Mouse (Mus musculus) left cerebral cortex, postnatal 14 days (tissue): ENCODE measurements at regions not wholly inside any gene's neighbourhood (a gene's known extent, or its start where the extent isn't known, plus 50 kb on each side); places are given as distances from the start of the nearest gene placed in this dataset.
"Not testable (repeated sequence)": the region's sequence is repeated elsewhere in the genome, so short reads cannot be mapped to it uniquely, and the experiment has no call there.

Source experiments
- DNase-seq, 2 experiments: peaks; one replicate each; pipeline ENCODE4 v3.0.0; 2021 to 2022; ENCODE audit warnings: low spot score in 2 of 2, mixed read lengths in 1 of 2
- intact Hi-C: fragments of 180-260 bp; cut with DNase I; formaldehyde crosslinking; loops from one replicate; pipeline ENCODE4 v1.15.1; 2025

DNA sequence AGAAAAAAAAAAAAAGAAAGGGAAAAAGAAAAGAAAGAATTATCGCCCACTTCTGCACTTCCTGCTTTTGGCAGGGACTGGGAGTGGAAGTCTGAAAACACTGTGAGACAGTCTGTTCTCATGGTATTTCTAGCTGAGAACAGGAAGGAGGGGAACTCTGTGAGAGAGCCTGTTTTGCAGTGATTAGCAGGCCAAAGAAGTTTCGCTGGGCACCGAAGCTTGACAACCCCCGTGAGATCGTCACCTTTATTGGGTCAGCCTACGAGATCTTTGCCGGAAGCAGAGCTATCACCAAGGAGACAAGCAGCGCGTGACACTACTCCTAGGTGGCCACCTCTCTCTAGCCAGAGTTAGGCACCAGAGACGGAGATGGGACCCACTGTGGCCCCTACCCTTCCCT is 78.2 kb upstream of the Atxn1 start:
- DNase-seq = peak; percentile 49 to 82
- intact Hi-C loops = loop anchor here (5.0 kb wide), 2 partner anchors 49 to 76 kb away; partner anchors contain the start of gene Atxn1

DNA sequence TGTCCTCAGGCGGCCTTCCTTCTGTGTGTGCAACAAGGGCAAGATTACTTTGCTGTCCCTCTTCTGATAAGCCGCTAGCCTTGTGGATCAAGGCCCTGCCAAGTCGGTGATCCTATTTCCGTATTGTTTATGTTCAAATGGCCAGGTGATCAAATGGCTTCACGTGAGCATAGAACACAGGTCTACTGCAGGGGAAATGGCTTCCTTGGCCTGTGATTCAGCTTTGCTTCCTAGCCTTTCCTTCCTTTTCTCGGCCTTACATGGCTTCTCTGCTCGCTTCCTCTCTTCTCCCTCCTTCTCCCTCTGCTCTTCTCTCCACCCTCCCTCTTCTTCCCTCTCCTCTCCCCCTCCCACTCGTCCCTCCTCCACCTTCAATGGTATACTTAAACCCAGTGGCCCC is 77.4 kb upstream of the Atxn1 start:
- intact Hi-C loops = loop anchor here (5.0 kb wide), 2 partner anchors 50 to 75 kb away; partner anchors contain the start of gene Atxn1
- no peak for DNase-seq

DNA sequence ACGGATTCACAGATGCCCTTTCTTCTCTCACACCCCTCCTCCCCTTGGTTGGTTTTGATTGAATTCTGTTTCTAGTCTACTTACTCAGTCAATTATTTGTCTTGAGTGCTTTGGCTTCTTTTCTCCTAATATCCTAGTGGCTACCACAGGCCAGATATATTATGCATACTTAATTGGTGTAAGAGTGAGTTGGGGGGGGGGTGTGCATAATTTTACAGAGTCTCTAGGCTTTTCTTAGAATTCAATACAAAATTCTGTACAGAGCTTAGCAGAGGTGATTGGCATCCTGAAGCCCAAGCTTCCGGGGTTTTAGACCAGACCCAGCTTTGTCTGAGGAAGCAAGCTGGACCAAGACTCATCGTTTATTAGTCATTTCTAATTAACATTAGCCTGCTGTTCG is 76.7 kb upstream of the Atxn1 start:
- intact Hi-C loops = loop anchor here (5.0 kb wide), 2 partner anchors 51 to 74 kb away; partner anchors contain the start of gene Atxn1

DNA sequence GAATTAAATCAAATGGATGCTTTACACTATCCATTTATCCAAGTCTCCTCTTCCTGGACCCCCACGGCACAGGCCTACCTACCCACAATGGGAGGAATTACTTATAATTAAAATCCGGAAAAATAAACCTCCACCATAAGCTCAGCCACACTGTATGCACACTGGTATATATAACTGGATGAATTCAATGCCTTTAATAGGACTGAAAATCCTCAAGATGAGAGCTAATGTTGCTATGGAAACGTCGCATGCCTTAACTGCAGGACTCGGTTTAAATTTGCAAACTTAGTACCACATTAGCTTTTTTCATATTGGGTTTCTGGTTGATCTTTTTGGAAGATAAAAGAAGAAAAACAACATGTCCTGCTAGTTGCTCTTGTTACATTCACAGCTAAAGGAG is 75.3 kb upstream of the Atxn1 start:
- DNase-seq = no peak
- intact Hi-C loops = loop anchor here (5.0 kb wide), 2 partner anchors 52 to 73 kb away; partner anchors contain the start of gene Atxn1

More for the DNA sequence above, 76.7 kb upstream of the Atxn1 start:
- no peak for DNase-seq

DNA sequence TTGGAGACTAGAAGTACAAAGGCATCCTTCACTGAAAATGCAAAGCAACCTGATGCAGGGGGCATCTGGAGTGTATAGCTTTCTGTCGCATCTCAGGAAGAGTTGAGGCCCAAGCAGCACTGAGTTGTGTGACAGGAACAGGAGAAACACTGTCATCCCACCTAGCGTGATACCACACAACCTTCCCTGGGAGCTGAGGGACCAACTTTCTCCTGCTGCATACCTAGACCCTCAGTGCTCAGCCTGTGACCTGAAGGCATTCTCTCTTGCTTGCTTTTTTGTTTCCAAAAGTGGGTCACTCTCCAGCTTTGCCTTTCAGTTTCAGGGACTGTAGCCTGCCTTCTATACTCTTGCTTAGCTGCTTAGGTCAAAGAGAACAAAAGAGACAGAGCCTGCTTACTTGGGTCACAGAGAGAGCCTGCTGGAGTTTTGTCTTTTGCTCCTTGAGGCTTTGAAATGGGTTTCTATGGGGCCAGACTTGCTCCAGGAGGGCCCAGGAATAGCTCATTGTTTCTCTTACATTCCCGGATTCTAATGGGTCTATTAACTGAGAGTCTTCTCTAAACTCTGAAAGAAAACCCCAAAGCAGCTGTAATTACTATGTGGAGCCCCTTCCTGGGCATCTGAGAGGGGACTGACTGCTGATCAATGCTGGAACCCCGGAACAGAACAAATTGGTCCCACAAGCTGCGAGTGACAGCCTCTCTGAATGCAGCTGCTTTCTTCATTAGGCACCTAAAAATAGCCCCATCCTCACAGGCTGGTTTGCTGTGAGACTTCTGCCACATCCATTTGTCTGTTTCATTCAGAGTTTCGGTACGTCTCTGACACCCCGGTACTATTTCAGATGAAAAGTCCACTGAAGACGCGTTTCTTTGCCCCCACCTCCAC is 73.9 kb upstream of the Atxn1 start:
- DNase-seq = peak; percentile 42 to 51

DNA sequence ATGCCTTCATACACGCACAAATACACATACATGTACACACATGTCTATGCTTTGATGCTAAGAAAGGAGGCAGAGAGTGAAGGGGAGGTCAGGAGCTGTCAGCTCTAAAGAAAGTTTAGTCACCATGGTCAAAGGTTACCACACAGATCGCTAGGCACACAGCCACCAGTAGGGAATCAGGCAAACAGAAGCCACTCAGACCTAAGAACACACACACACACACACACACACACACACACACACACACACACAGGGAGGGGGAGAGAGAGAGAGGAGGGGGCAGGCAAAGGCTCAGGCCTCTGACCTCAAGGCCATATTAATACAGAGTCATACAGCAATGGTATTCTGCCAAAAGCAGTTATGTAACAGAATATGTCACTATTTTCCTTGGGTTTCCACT is 67.5 kb upstream of the Atxn1 start:
- no peak for DNase-seq
- intact Hi-C loops = no loop called here

More for the DNA sequence above, 73.9 kb upstream of the Atxn1 start:
- intact Hi-C loops = no loop called here

DNA sequence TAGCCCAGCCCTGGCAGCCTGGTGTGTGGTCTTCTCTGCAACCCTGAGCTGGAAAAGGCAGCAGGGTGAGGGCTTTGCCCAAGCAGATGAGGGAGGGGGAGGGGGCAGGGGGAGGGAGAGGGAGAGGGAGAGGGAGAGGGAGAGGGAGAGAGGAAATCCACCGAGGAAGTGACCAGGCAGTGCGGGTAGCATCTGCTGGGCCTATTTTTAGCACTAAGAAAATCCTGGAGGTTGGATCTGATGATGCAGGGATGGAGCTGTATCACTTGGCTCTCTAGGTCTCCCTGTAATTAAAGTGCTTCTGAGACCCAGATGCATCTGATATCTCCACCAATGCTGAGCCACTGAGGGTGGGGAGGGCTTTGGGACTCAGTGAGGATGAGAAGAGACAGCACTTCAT is 61.2 kb upstream of the Atxn1 start:
- intact Hi-C loops = no loop called here
- DNase-seq = no peak

DNA sequence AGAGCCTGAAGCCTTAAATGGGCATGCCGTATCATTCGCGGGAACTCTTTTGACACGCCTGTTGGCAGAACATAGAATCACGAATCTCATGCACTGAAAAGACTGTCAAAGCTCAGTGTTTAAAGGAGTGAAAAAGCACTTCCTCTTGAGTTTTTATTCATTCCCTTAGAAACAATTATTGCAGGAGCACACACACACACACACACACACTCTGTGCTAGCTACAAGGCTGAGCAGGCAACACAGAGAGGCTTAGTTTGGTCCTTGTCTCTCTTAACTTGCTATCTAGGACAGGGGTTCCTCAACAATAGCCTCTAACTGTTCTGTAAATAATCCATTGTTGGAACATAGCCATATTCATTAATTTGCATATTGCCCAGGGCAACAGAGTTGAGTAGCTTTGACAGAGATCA is 58.8 kb upstream of the Atxn1 start:
- intact Hi-C loops = no loop called here
- peak in 1 of 2 experiments; percentile 76 for DNase-seq

DNA sequence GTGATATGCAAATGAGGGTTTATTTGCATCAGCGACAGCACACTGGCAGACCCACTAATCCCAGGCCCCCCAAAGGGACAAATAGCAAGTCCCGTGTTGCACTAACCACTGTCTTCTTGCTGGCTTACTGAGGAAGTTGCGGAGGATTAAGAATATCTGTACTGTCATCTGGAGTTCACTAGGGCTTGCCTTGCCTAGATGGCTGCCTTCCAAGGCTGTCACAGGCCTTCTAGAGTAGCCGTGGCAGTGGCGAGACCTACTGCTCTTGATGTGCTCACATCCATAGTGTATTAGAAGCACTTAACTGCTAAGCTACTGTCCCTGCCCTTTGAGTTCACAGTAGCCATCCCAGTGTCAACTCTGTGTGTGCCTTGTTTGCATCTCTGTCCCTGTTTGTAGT is 58.4 kb upstream of the Atxn1 start:
- DNase-seq = no peak
- intact Hi-C loops = no loop called here

DNA sequence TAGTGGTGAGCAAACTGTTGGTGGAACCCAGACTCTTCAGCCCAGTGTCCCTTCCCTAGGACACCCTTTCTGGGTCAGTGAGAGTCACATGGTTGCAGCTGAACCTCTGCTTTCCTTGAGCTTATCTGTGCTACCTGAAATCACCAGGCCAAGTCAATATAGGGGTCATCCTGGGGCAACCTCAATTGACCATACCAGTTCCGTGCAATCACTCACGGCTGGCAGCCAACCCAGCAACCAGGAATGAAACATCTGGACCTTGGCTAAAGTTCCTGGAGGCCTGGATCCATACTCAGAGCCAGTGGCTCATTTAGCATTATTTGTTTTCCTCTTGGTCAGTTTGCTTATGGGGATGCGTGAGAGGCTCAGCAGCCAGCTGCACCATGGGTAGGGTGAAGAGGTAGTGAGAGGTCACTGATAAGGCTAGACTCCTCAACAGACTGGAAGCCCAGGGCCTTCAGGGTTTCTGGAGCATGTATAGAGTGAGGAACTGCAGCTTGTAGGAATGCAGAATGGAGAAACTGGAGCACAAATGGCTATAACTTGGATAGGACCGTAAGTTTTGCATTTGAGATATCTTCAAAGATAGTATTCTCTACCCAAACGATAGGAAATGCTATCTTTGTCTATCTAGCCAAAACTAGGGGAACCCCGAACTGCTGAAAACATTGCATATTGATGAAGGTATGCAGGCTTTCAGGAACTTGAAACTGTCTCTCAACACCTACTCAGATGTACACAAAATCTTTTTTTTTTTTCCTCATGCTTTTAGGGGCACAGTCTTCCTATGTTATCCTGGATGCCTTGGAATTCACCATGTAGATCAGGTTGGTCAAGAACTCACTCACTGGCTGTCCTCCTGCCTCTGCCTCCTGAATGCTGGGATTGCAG is 56.4 kb upstream of the Atxn1 start:
- DNase-seq = no peak
- intact Hi-C loops = no loop called here

DNA sequence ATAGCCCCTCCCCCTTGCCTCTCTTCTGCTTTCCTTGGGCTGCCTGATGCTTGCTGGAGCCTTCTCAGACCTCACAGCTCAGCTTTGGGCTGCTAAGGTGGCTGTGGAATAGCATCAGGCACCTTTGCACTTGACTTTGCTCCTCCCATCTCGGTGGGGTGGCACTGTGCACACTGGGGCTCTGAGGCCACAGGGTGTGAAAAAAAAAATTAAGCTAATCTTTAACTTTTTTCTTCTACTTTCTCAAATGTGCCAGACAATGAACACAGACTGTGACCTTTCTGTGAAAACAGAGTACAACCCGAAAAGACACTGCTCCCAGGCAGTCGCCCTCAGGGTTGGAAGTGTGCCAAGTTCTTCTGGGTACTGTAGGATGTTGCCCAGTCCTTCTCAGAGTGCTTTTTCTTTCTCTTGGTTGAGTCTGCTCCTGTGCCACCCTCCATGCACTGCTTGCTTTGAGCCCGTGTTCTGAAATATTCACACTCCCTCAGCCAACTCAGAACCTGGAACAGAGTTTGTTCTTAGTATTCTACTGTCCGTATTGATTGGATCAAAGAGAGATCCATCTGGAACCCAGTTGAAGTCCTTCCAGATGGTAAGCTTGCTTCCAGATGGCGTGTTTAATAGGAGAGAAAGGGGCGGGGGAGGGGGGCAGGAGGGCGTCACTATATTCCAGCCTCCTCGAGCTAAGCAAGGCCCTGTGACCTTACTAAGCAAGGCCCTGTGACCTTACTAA is 54.8 kb upstream of the Atxn1 start:
- DNase-seq = no peak
- intact Hi-C loops = no loop called here

DNA sequence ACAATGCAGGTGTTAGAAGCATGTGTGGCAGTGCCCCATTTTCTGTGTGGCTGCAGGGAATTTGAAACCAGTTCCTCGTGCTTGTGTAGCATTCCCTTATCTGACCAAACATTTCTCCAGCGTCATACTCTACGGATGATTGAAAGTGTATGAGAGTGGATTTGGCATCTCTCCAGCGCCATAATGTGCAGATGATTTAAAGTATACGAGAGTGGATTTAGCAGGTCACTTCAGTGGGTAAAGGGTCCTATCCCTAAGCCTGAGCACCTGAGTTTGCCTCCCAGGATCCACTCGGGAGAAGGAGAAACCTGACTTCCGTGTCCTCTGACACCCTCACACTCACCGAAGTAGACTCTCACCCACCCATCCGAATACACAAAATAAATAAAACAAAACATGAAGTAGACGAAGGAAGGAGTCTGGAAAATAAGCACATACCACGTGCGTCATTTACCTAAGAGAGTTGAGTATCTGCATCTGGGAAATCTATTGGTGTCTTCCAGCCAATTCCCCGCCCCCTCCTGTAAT is 54.2 kb upstream of the Atxn1 start:
- intact Hi-C loops = no loop called here
- no peak for DNase-seq

DNA sequence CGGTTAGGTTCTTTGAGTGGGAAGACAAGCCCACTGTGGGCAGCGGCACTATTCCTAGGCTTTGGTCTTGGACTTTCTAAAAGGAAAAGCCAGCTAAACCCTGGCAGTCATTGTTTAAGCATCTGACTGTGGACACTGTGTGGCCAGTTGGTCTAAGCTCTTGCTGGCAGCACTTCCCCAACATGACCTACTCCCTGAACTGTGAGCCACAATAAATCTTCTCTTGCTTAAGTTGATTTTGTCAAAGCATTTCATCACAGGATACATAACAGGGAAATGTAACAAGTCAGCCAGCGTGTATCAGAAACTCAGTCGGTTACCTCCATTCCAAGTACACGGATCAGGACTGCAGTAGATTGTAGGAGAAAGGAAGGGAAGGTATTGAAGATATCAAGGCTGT is 52.9 kb upstream of the Atxn1 start:
- intact Hi-C loops = no loop called here
- DNase-seq = no peak

DNA sequence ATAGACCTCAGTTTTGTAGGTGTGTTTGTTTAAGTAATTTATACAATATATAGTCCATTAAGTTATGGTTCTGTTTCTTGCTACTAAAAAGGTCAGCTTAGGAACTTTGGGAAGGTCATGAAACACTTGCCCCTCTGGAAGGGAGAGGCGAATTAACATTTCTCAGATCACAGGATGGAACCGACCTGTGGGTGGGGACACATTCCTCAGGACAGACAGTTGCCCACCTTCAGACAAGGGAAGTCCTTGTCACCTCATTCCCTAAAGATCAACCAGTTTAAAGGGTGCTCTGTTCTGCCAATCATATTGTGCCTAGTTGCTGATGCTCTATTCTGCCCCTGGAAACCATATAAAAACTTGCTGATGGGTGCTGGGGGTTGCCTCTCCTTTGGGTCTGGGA is 52.2 kb upstream of the Atxn1 start:
- DNase-seq, intact Hi-C loops: not testable (repeated sequence)

DNA sequence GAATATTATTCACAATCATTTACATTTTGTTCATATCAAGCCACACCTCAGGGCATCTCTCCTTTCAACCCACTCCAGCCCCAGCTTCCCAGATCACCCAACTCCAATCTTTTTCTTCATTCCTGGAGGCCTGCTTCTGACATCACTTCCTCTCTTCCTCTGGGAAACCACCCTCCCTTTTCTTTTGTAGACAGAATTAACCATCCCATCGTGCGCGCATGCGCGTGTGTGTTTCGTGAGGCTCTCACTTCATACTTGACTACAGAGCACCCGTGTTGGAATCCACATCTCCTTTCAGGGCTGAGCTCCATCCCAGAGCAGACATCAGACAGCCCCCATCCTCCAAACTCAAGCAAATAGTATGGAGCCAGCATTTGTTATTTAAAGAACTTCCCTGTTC is 50.4 kb upstream of the Atxn1 start:
- DNase-seq = no peak
- intact Hi-C loops = no loop called here

DNA sequence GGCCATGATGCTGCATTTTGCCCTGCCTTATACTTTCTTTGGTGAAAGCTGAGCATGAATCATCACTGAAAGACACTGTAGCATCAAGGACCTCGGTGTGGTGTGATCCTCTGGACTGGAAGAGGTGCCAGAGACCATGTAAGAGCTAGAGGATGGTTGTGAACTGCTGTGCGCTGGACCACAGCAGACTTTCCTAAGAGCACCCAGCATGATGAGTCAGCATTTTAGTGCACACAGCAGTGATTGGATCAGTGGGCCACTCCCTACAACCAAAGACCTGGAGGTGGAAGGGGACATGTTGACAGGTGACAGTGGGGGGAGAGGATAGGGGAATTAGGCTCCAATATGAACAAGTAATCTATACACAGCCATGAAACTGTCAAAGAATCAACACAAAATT is 49.8 kb upstream of the Atxn1 start:
- intact Hi-C loops = no loop called here
- no peak for DNase-seq
